Mouse (Mus musculus) E14TG2a.4 (cell line): ENCODE data around the gene Dnph1.

Experiments used
- CTCF ChIP-seq: conservative IDR thresholded peaks from 2 replicates; pipeline ENCODE4 v1.5.1; 2014; ENCODE audit warnings: low read length
- NANOG ChIP-seq: IDR thresholded peaks from 2 replicates; pipeline ENCODE4 v1.6.1; 2014; ENCODE audit warnings: borderline replicate concordance, low read length, mixed read lengths
- POU5F1 ChIP-seq: IDR thresholded peaks from 2 replicates; pipeline ENCODE4 v1.6.1; 2014; ENCODE audit warnings: low read length, borderline replicate concordance

DNA sequence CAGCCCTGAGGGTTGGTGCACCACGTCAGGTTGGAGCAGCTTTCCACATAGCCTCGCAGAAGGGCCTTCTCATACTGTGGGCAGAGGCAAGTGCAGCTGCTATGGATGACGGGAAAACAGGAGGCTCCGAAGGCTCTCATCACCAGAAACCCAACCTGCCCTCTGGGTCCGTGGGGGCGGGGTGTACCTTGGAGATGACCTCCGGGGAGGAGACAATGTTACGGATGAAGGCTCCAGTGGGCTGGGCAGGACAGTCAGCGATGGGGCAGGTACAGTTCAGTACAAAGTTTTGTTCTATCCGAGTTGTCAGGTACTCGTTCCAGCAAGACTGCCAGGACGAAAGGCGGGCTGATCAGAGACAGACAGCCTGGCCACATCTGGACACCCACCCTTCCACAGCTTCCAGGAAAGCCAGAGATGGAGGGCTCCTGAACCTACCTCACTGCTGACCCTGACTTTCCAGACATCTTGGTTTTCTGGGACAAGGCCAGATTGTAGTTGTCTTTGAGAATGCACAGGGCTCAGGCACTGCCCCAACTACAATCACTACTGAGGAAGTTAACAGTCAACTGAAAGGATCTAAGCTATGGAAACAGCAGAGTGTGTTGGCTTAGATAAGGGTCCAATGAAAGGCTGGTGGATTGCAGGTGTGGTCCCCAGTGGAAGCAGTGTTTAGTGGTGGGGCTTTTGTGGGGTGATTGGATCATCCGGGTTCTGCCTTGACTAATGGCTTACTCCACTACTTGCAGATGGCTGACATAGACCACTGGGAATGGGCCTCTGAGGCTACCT, 7.5 kb downstream of the Dnph1 start:
- TF ChIP-seq CTCF, result no peak
- TF ChIP-seq POU5F1, result no peak
- TF ChIP-seq NANOG, result no peak
